Mouse (Mus musculus) layer of hippocampus, postnatal 10 days (tissue): ENCODE data around the gene Slc22a19. TPM values are rescaled to one million over a fixed set of nuclear protein-coding genes. Genes with fewer than 3 reads are reported as not detected.
"Not testable (repeated sequence)": the region's sequence is repeated elsewhere in the genome, so short reads cannot be mapped to it uniquely, and the experiment has no call there.

Experiments
- DNase-seq, 2 experiments: peaks; one replicate each; pipeline ENCODE4 v3.0.0; 2021; ENCODE audit warnings: low spot score in 2 of 2
- long read RNA-seq: library from polyadenylated mRNA; stranded (forward); transcript quantifications from one replicate; pipeline ENCODE4 v2.0.0, GENCODE M21; 2023
- total RNA-seq, 2 experiments: library from RNA; stranded (reverse); gene quantifications; 2 replicates each; pipeline ENCODE4 v1.2.3; 2021

The Slc22a19 gene
- total RNA-seq = not detected
- long read RNA-seq, partial matches to known transcripts = 0 of 1 reads
- long read RNA-seq, other reads (novel, unspliced or antisense) = 1 of 1 reads

DNA sequence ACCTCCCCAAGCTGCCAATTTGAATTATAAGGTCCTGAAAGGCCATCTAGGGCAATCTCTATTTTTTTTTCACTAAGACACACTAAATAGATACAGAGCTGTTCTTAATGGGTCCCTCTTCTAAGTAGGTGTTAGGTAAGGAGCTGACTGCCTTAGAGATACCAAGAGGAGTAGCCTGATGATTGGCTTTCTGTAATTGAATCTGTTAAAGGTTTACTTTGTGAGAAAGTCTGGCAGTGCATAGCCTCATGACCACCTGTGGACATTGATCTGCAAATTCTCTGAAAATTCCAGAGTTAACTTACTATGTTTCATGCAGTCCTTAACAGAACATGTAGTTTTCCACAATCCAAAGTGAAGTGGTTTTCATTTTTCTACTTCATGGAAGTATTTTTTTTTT is at the start of gene Slc22a19:
Gene Slc22a19 (minus strand): TSS at position 163 of the 400 bp plus-strand sequence.
- no peak for DNase-seq

DNA sequence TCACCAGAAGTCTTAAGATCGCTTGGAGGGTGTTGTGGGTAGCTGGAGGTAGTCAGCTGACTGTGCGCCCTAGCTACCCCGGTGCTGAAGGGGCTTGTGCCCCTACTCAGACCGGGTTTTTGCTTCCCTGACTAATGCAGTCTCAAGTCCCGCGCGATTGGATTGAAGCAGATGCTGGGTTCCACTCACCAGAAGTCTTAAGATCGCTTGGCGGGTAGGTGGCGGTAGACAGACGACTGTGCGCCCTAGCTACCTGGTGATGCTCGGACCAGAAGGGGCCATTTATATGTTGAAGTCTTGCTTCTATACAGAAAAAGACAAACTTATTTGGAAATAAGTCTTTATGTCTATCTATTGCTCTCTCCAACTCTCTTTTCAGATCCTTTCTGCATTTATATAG is 42.3 kb upstream of the Slc22a19 start:
- not testable (repeated sequence) for DNase-seq

GRCm38 (mm10) chr19:7729543-7729942 is 18.4 kb upstream of the Slc22a19 start:
- DNase-seq = peak; percentile 30 to 38

GRCm38 (mm10) chr19:7693104-7693503 is 18.0 kb downstream of the Slc22a19 start:
- not testable (repeated sequence) for DNase-seq

- no peak for DNase-seq
Measured at GRCm38 (mm10) chr19:7691259-7691658, 19.9 kb downstream of the Slc22a19 start.

- DNase-seq = no peak
Measured at GRCm38 (mm10) chr19:7687988-7688387, 23.1 kb downstream of the Slc22a19 start.

DNA sequence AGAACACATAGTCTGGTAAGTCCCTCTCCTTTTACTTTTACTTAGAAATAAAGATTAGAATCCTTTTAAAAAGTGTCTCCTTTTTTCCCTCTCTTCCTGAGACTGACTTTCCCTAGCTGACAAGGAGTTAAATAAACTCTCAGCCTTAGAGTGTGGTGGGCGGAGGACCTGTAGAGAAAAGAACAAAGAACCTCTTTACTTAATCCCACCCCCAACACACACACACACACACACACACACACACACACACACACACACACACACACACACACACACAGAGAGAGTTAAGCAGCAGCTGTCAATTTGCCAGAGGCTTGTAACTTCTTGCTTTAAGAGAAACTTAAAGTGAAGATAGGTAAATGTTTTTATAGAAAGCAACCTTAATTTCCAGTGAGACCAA is 39.1 kb downstream of the Slc22a19 start:
- DNase-seq = no peak

DNA sequence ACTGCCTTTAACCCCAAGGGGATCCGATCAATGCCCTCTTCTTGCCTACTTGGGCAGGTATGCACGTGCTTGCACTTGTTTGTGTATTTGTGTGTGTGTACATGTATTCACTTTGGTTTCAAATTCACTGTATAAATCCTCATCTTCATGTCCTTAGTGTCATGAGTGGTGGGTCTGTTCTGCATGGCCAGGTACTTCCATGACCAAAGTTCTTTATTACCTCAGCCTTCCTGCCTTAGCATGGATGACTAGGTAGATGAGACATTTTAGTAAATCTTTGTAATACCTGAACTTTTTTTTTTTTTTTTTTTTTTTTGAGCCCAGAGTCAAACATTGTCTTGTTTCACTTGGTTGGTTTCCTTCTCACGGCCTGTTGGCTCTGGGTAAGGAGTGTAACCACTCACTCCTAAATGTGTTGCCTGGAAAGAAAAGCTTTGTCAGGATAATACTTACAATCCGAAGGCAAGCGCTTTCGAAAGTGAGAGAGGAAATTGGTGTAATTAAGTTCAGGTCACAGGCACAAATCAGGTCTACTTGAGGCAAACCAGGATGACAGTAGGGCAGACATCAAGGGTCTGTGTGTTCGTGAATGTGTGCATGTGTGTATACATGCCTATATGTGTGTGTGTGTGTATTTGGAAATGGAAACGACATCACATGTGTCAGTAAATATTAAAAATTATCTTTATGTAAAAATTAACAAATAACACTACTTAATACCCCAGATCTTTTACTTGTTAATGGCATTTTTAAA is 62.0 kb downstream of the Slc22a19 start:
- no peak for DNase-seq

- no peak for DNase-seq
Measured at GRCm38 (mm10) chr19:7633786-7634185, 77.3 kb downstream of the Slc22a19 start.

- DNase-seq = no peak
Measured at GRCm38 (mm10) chr19:7633021-7633420, 78.1 kb downstream of the Slc22a19 start.

Other genes starting within 250 kb of the Slc22a19 start
- gene Rtn3, start 228.0 kb downstream of the Slc22a19 start, total RNA-seq = 100 to 1,000 TPM; 769 to 828 TPM
- 10 to 100 TPM; 21.8 to 22.4 TPM for gene Atl3, start 217.3 kb downstream of the Slc22a19 start, total RNA-seq
- gene Pla2g16, start 153.9 kb downstream of the Slc22a19 start, total RNA-seq = 10 to 100 TPM; 10.1 to 13.5 TPM
- gene Lgals12, start 104.1 kb downstream of the Slc22a19 start, total RNA-seq = under 1 TPM; 0.54 to 0.66 TPM
- gene Hrasls5, start 98.8 kb downstream of the Slc22a19 start, total RNA-seq = not detected
- gene Slc22a26, start 91.4 kb upstream of the Slc22a19 start, total RNA-seq = not detected